In the genomic region with DNA sequence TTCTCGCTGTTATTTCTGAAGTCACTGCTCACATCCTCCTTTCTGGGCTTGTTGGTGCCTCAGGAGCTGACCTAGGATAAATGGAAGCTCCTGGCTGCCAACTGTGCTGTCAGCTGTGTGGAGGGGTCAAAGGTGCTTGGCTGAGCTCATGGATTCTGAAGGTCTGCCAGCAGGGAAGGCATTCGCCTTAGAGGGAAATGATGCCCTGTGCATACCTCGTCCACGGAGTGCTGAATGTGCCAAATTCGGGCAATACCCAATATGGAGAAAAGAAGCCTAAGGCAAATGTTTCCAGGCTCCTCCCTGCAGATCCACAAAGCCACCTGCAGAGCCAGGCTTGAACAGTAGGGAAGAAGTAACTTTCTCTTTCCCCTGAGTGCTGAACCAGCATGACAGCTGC, we compare ENCODE assay signal across 14 mouse cellular contexts.
DNase-seq lines count a peak whose midpoint lies in the region; ATAC-seq and TF ChIP-seq lines count a peak whose summit lies in the region.
"Had no signal": no experiment of that assay in that cellular context is flagged by ENCODE, and none has a peak within 500 bp of the region (broad histone marks: within the 10 kb centered on the region; RNA-seq: fewer than 3 reads in every experiment).

No protein-coding gene starts in this region.

- no peak for TF ChIP-seq CTCF in heart, adult 2 months (IDR thresholded peaks at IDR 0.05)
- TF ChIP-seq CTCF in midbrain, postnatal 0 days (IDR thresholded peaks at IDR 0.05), result no peak

- H3K27me3 ChIP-seq in heart, embryonic 14.5 days (ENCODE audit: control insufficient read depth, insufficient read depth, low read length), result no peaks in the 10 kb centered on the region
- H3K27me3 ChIP-seq in heart, adult 2 months (ENCODE audit: control insufficient read depth, insufficient read depth, low read length), result no peaks in the 10 kb centered on the region
- H3K27me3 ChIP-seq in midbrain, postnatal 0 days (ENCODE audit: insufficient read depth, low read length), result no peaks in the 10 kb centered on the region
- H3K27me3 ChIP-seq in midbrain, embryonic 16.5 days (ENCODE audit: control insufficient read depth, insufficient read depth, low read depth, low read length), result no peaks in the 10 kb centered on the region
- H3K27me3 ChIP-seq: neural tube, embryonic 12.5 days had no signal

- 38% methylated on average over 5 of the region's 5 CpGs for WGBS in heart, embryonic 14.5 days
- 45% methylated on average over 5 of the region's 5 CpGs for WGBS in heart, adult 2 months
- WGBS in midbrain, postnatal 0 days, result 43% methylated on average over 5 of the region's 5 CpGs
- 45% methylated on average over 5 of the region's 5 CpGs for WGBS in midbrain, embryonic 16.5 days

- H3K4me2 ChIP-seq in heart, embryonic 14.5 days (ENCODE audit: low read length), result peak overlapping the region; percentile 48
- no peak overlapping the region for H3K4me2 ChIP-seq in midbrain, postnatal 0 days (ENCODE audit: low read depth, low read length, poor library complexity, severe bottlenecking)
- no peak overlapping the region for H3K4me2 ChIP-seq in midbrain, embryonic 16.5 days (ENCODE audit: low read length)
- H3K4me2 ChIP-seq: lung, embryonic 14.5 days; neural tube, embryonic 12.5 days had no signal

- TF ChIP-seq POLR2A in heart, adult 2 months (IDR thresholded peaks at IDR 0.05; ENCODE audit: insufficient read depth, low read depth, low read length), result no peak

- H3K9me3 ChIP-seq in heart, embryonic 14.5 days (ENCODE audit: control insufficient read depth, low read length), result no peaks in the 10 kb centered on the region
- H3K9me3 ChIP-seq in midbrain, postnatal 0 days (ENCODE audit: low read length), result no peaks in the 10 kb centered on the region
- H3K9me3 ChIP-seq in midbrain, embryonic 16.5 days (replicated peaks; ENCODE audit: control insufficient read depth, low read length, poor library complexity, severe bottlenecking), result no peaks in the 10 kb centered on the region
- H3K9me3 ChIP-seq: neural tube, embryonic 12.5 days had no signal

- no peak overlapping the region for H3K27ac ChIP-seq in heart, embryonic 14.5 days (replicated peaks in 1 of 2; ENCODE audit: control insufficient read depth in 1 of 2, insufficient read depth in 1 of 2, low read depth in 2 of 2, low read length in 2 of 2)
- H3K27ac ChIP-seq in heart, adult 2 months, result no peak overlapping the region
- no peak overlapping the region for H3K27ac ChIP-seq in midbrain, postnatal 0 days (ENCODE audit: low read depth, low read length)
- H3K27ac ChIP-seq in midbrain, embryonic 16.5 days (ENCODE audit: low read length), result no peak overlapping the region
- H3K27ac ChIP-seq: kidney, postnatal 0 days; neural tube, embryonic 12.5 days had no signal

- no peak for DNase-seq in heart, adult 2 months
- peak; percentile 5 for DNase-seq in midbrain, postnatal 0 days (ENCODE audit: low spot score)
- peak; percentile 36 for DNase-seq in gastrocnemius, postnatal 10 days
- no peak for DNase-seq in frontal cortex, postnatal 14 days (ENCODE audit: low spot score in 2 of 2)
- no peak for DNase-seq in right cerebral cortex, adult 2 months (ENCODE audit: low spot score in 2 of 2)
- DNase-seq in neural tube, embryonic 10.5 days (ENCODE audit: extremely low spot score, low spot score), result no peak
- DNase-seq: cerebellum, adult 8-10 months; lung, embryonic 14.5 days; right cerebral cortex, postnatal 25 days; thymus, postnatal 36 days had no signal

- H3K9ac ChIP-seq in heart, embryonic 14.5 days (ENCODE audit: low read length), result no peak overlapping the region
- H3K9ac ChIP-seq in heart, adult 2 months (ENCODE audit: low read depth, low read length), result no peak overlapping the region
- no peak overlapping the region for H3K9ac ChIP-seq in midbrain, postnatal 0 days (replicated peaks; ENCODE audit: low read length, poor library complexity, severe bottlenecking)
- H3K9ac ChIP-seq in midbrain, embryonic 16.5 days (ENCODE audit: low read depth, low read length), result no peak overlapping the region
- H3K9ac ChIP-seq: lung, embryonic 14.5 days; neural tube, embryonic 12.5 days had no signal

- no peaks in the 10 kb centered on the region for H3K4me1 ChIP-seq in heart, embryonic 14.5 days (ENCODE audit: control insufficient read depth in 2 of 2, insufficient read depth in 2 of 2, low read length in 2 of 2)
- H3K4me1 ChIP-seq in heart, adult 2 months (ENCODE audit: control insufficient read depth, insufficient read depth, low read length), result no peaks in the 10 kb centered on the region
- H3K4me1 ChIP-seq in midbrain, postnatal 0 days (ENCODE audit: insufficient read depth, low read length), result no peaks in the 10 kb centered on the region
- no peaks in the 10 kb centered on the region for H3K4me1 ChIP-seq in midbrain, embryonic 16.5 days (ENCODE audit: control insufficient read depth, insufficient read depth, low read length)

- H3K79me2 ChIP-seq in heart, adult 2 months (replicated peaks; ENCODE audit: control insufficient read depth, insufficient read depth, low read length), result no peaks in the 10 kb centered on the region

- no peak for ATAC-seq in heart, embryonic 14.5 days (ENCODE audit: insufficient number of reproducible peaks, insufficient read depth, low FRiP score, low read depth)
- ATAC-seq in midbrain, postnatal 0 days (ENCODE audit: low FRiP score), result no peak
- no peak for ATAC-seq in midbrain, embryonic 16.5 days

- intact Hi-C loops in heart, adult 2 months (cut with DNase I), result no loop called here

- H3K4me3 ChIP-seq in heart, embryonic 14.5 days (ENCODE audit: control insufficient read depth in 1 of 2, insufficient read depth in 1 of 2, low read depth in 1 of 2, low read length in 2 of 2), result no peak overlapping the region
- H3K4me3 ChIP-seq in heart, adult 2 months, result no peak overlapping the region
- no peak overlapping the region for H3K4me3 ChIP-seq in midbrain, postnatal 0 days (ENCODE audit: low read depth, low read length)
- no peak overlapping the region for H3K4me3 ChIP-seq in midbrain, embryonic 16.5 days (ENCODE audit: low read depth, low read length)
- H3K4me3 ChIP-seq: neural tube, embryonic 12.5 days had no signal

- H3K36me3 ChIP-seq in heart, embryonic 14.5 days (ENCODE audit: control insufficient read depth, insufficient read depth, low read length), result no peaks in the 10 kb centered on the region
- H3K36me3 ChIP-seq in heart, adult 2 months (ENCODE audit: control insufficient read depth, insufficient read depth, low read length), result no peaks in the 10 kb centered on the region
- no peaks in the 10 kb centered on the region for H3K36me3 ChIP-seq in midbrain, postnatal 0 days (ENCODE audit: insufficient read depth, low read length)
- no peaks in the 10 kb centered on the region for H3K36me3 ChIP-seq in midbrain, embryonic 16.5 days (ENCODE audit: control insufficient read depth, insufficient read depth, low read length)
- H3K36me3 ChIP-seq: neural tube, embryonic 12.5 days had no signal

- TF ChIP-seq EP300 in heart, adult 2 months (IDR thresholded peaks at IDR 0.05; ENCODE audit: insufficient read depth, low read depth, low read length), result no peak

Comparison
In these comparisons a context has a peak if more than half of its experiments do, and no peak if none do; other contexts are left out.
1. DNase-seq: peak in midbrain, postnatal 0 days (single experiment) and gastrocnemius, postnatal 10 days (single experiment); none in heart, adult 2 months (0 of 2), frontal cortex, postnatal 14 days (0 of 2), right cerebral cortex, adult 2 months (0 of 2) and neural tube, embryonic 10.5 days (single experiment).